In genomic region chr8:83976779-83977350, GRCm38 (mm10) we compare ENCODE assay signal across 12 mouse cellular contexts. TPM values are rescaled to one million over a fixed set of nuclear protein-coding genes. Genes with fewer than 3 reads are reported as not detected.
A peak's percentile ranks its signal among the peaks of the same experiment; 100 is the strongest.
DNase-seq lines count a peak whose midpoint lies in the region; ATAC-seq and TF ChIP-seq lines count a peak whose summit lies in the region.
"Had no signal": no experiment of that assay in that cellular context is flagged by ENCODE, and none has a peak within 500 bp of the region (broad histone marks: within the 10 kb centered on the region; RNA-seq: fewer than 3 reads in every experiment).

No protein-coding gene starts in this region.

- H3K4me1 ChIP-seq in heart, adult 2 months (ENCODE audit: control insufficient read depth, insufficient read depth, low read length): peaks cover 18% of the 10 kb centered on the region
- peaks cover 18% of the 10 kb centered on the region for H3K4me1 ChIP-seq in liver, adult 2 months (ENCODE audit: control insufficient read depth, insufficient read depth, low read length)
- H3K4me1 ChIP-seq in liver, embryonic 11.5 days (replicated peaks; ENCODE audit: control insufficient read depth, insufficient read depth, low read length): peaks cover 23% of the 10 kb centered on the region

- peak; percentile 50 for TF ChIP-seq CTCF in heart, adult 2 months (IDR thresholded peaks at IDR 0.05)
- TF ChIP-seq CTCF in liver, adult 2 months (IDR thresholded peaks at IDR 0.05; ENCODE audit: low read depth, low read length): peak; percentile 50

- no peak overlapping the region for H3K4me3 ChIP-seq in heart, adult 2 months
- no peak overlapping the region for H3K4me3 ChIP-seq in liver, adult 2 months (ENCODE audit: insufficient read depth, low read depth, low read length)
- no peak overlapping the region for H3K4me3 ChIP-seq in liver, embryonic 11.5 days (ENCODE audit: low read depth, low read length)
- H3K4me3 ChIP-seq: erythroblast, embryonic 14.5 days; midbrain, embryonic 10.5 days had no signal

- intact Hi-C loops in heart, adult 2 months (cut with DNase I): no loop called here
- intact Hi-C loops in heart, postnatal 25 days (cut with DNase I): no loop called here

- no peaks in the 10 kb centered on the region for H3K36me3 ChIP-seq in heart, adult 2 months (ENCODE audit: control insufficient read depth, insufficient read depth, low read length)
- peaks cover 5% of the 10 kb centered on the region; the same call in 1 of the 2 replicates for H3K36me3 ChIP-seq in liver, adult 2 months (ENCODE audit: control insufficient read depth, insufficient read depth, low read length)
- H3K36me3 ChIP-seq in liver, embryonic 11.5 days (ENCODE audit: control insufficient read depth, insufficient read depth, low read length): peaks cover 10% of the 10 kb centered on the region

- no peak overlapping the region for H3K9ac ChIP-seq in heart, adult 2 months (ENCODE audit: low read depth, low read length)
- no peak overlapping the region for H3K9ac ChIP-seq in liver, adult 2 months (ENCODE audit: low read depth, low read length)
- no peak overlapping the region for H3K9ac ChIP-seq in liver, embryonic 11.5 days (ENCODE audit: low read depth, low read length)

- peaks cover 6% of the 10 kb centered on the region for H3K79me2 ChIP-seq in heart, adult 2 months (replicated peaks; ENCODE audit: control insufficient read depth, insufficient read depth, low read length)
- peaks cover 32% of the 10 kb centered on the region; the same call in 1 of the 2 replicates for H3K79me2 ChIP-seq in liver, adult 2 months (ENCODE audit: control insufficient read depth, insufficient read depth, low read length)

- TF ChIP-seq POLR2A in heart, adult 2 months (IDR thresholded peaks at IDR 0.05; ENCODE audit: insufficient read depth, low read depth, low read length): no peak
- TF ChIP-seq POLR2A in liver, adult 2 months (IDR thresholded peaks at IDR 0.05; ENCODE audit: extremely low read depth, insufficient read depth, low read length): no peak

- 67% methylated on average over 5 of the region's 5 CpGs for WGBS in heart, adult 2 months
- 80% methylated on average over 5 of the region's 5 CpGs for WGBS in liver, adult 2 months
- WGBS in liver, embryonic 11.5 days: 82% methylated on average over 5 of the region's 5 CpGs

- no peaks in the 10 kb centered on the region for H3K9me3 ChIP-seq in liver, embryonic 11.5 days (ENCODE audit: control insufficient read depth, low read length)
- H3K9me3 ChIP-seq: midbrain, embryonic 10.5 days had no signal

- TF ChIP-seq EP300 in heart, adult 2 months (IDR thresholded peaks at IDR 0.05; ENCODE audit: insufficient read depth, low read depth, low read length): no peak

- ATAC-seq in liver, embryonic 11.5 days (replicated peaks; ENCODE audit: low FRiP score): no peak
- no peak for ATAC-seq in granulocyte monocyte progenitor cell, adult 5-6 weeks (replicated peaks; ENCODE audit: poor library complexity, severe bottlenecking)

- H3K27me3 ChIP-seq in heart, adult 2 months (ENCODE audit: control insufficient read depth, insufficient read depth, low read length): no peaks in the 10 kb centered on the region
- no peaks in the 10 kb centered on the region for H3K27me3 ChIP-seq in liver, adult 2 months (ENCODE audit: control insufficient read depth, insufficient read depth, low read length)
- no peaks in the 10 kb centered on the region for H3K27me3 ChIP-seq in liver, embryonic 11.5 days (replicated peaks; ENCODE audit: control insufficient read depth, insufficient read depth, low read length)

- no peak for DNase-seq in heart, adult 2 months
- no peak for DNase-seq in heart, postnatal 25 days (ENCODE audit: low spot score)
- no peak for DNase-seq in liver, adult 2 months (ENCODE audit: extremely low read depth, low read depth, low spot score)
- DNase-seq in liver, embryonic 11.5 days (ENCODE audit: low spot score): no peak
- peak; percentile 24 for DNase-seq in CD4-positive helper T cell, adult 2 months (ENCODE audit: low read depth, low spot score)
- peak; percentile 34 for DNase-seq in induced T-regulatory cell, adult 2 months (ENCODE audit: low read depth)
- no peak for DNase-seq in left cerebral cortex, adult 9 months (ENCODE audit: low spot score in 2 of 2)
- DNase-seq: cerebellum, adult 9-11 months; gastrocnemius, postnatal 36 days had no signal

- H3K27ac ChIP-seq in heart, adult 2 months: peak overlapping the region; percentile 82
- H3K27ac ChIP-seq in liver, adult 2 months (replicated peaks; ENCODE audit: insufficient read depth, low read depth, low read length): peak overlapping the region; percentile 40
- H3K27ac ChIP-seq in liver, embryonic 11.5 days (ENCODE audit: low read depth, low read length): no peak overlapping the region
- H3K27ac ChIP-seq: midbrain, embryonic 10.5 days had no signal

- H3K4me2 ChIP-seq in liver, embryonic 11.5 days: no peak overlapping the region

RNA-seq across cellular contexts. Expression of gene Prkaca, which starts 4.1 kb away (rescaled TPM):
- total RNA-seq in heart, adult 2 months (2021): 100 to 1,000 TPM; 306 to 331 TPM
- polyA plus RNA-seq in heart, adult 2 months (2012; rRNA removed): 239 and 333 TPM in 2 replicates
- total RNA-seq in heart, postnatal 25 days (2021): 100 to 1,000 TPM; 353 to 360 TPM
- 23.0 and 24.9 TPM in 2 replicates for total RNA-seq in liver, adult 2 months (2014; rRNA removed)
- polyA plus RNA-seq in liver, adult 2 months (2012; rRNA removed): 47.8 and 56.5 TPM in 2 replicates
- 96.9 and 99.2 TPM in 2 replicates for polyA plus RNA-seq in liver, embryonic 11.5 days (2014; fragmentation: Nextera tagmentation; extraction: Ambion mirVana)
- total RNA-seq in granulocyte monocyte progenitor cell, adult 5-6 weeks (2014; fragmentation: Nextera tagmentation): 36.4 and 39.3 TPM in 2 replicates
- 18.2 and 20.3 TPM in 2 replicates for total RNA-seq in granulocyte monocyte progenitor cell, adult 5-6 weeks (2017)

RNA-seq across cellular contexts. Expression of gene Samd1, which starts 20.6 kb away (rescaled TPM):
- total RNA-seq in heart, adult 2 months (2021): 10 to 100 TPM; 21.6 to 29.9 TPM
- 29.7 and 32.1 TPM in 2 replicates for polyA plus RNA-seq in heart, adult 2 months (2012; rRNA removed)
- 10 to 100 TPM; 27.4 to 30.9 TPM for total RNA-seq in heart, postnatal 25 days (2021)
- total RNA-seq in liver, adult 2 months (2014; rRNA removed): 4.0 and 7.2 TPM in 2 replicates
- polyA plus RNA-seq in liver, adult 2 months (2012; rRNA removed): 11.9 and 12.2 TPM in 2 replicates
- 13.4 and 17.6 TPM in 2 replicates for polyA plus RNA-seq in liver, embryonic 11.5 days (2014; fragmentation: Nextera tagmentation; extraction: Ambion mirVana)
- 58.8 and 66.1 TPM in 2 replicates for total RNA-seq in granulocyte monocyte progenitor cell, adult 5-6 weeks (2014; fragmentation: Nextera tagmentation)
- total RNA-seq in granulocyte monocyte progenitor cell, adult 5-6 weeks (2017): 37.5 and 60.0 TPM in 2 replicates

RNA-seq across cellular contexts. Expression of gene Asf1b, which starts 21.6 kb away (rescaled TPM):
- total RNA-seq in heart, adult 2 months (2021): 1 to 10 TPM; 1.7 to 1.8 TPM
- 2.2 and 3.7 TPM in 2 replicates for polyA plus RNA-seq in heart, adult 2 months (2012; rRNA removed)
- 1 to 10 TPM; 1.1 to 1.7 TPM for total RNA-seq in heart, postnatal 25 days (2021)
- 0.37 and 1.1 TPM in 2 replicates for total RNA-seq in liver, adult 2 months (2014; rRNA removed)
- polyA plus RNA-seq in liver, adult 2 months (2012; rRNA removed): 0.86 and 1.4 TPM in 2 replicates
- polyA plus RNA-seq in liver, embryonic 11.5 days (2014; fragmentation: Nextera tagmentation; extraction: Ambion mirVana): 109 and 123 TPM in 2 replicates
- 36.8 and 53.8 TPM in 2 replicates for total RNA-seq in granulocyte monocyte progenitor cell, adult 5-6 weeks (2014; fragmentation: Nextera tagmentation)
- 29.8 and 33.2 TPM in 2 replicates for total RNA-seq in granulocyte monocyte progenitor cell, adult 5-6 weeks (2017)

RNA-seq across cellular contexts. Expression of gene Gm10644, which starts 21.9 kb away (rescaled TPM):
- total RNA-seq in heart, adult 2 months (2021): 1 to 10 TPM; 1.3 to 1.7 TPM
- 1.9 and 2.8 TPM in 2 replicates for polyA plus RNA-seq in heart, adult 2 months (2012; rRNA removed)
- total RNA-seq in heart, postnatal 25 days (2021): under 1 TPM; 0.61 to 0.70 TPM
- 1.8 and 2.0 TPM in 2 replicates for total RNA-seq in liver, adult 2 months (2014; rRNA removed)
- polyA plus RNA-seq in liver, adult 2 months (2012; rRNA removed): 4.0 and 4.3 TPM in 2 replicates
- 0.25 and 0.37 TPM in 2 replicates for polyA plus RNA-seq in liver, embryonic 11.5 days (2014; fragmentation: Nextera tagmentation; extraction: Ambion mirVana)
- total RNA-seq in granulocyte monocyte progenitor cell, adult 5-6 weeks (2014; fragmentation: Nextera tagmentation): not detected in 2 replicates
- not detected in 2 replicates for total RNA-seq in granulocyte monocyte progenitor cell, adult 5-6 weeks (2017)
- polyA plus RNA-seq: erythroblast, embryonic 14.5 days had no signal

RNA-seq across cellular contexts. Expression of gene 1700067K01Rik, which starts 24.4 kb away (rescaled TPM):
- total RNA-seq in heart, adult 2 months (2021): under 1 TPM in 1 of 2 experiments, not detected in 1; 0.26 TPM
- 0.16 and 0.50 TPM in 2 replicates for polyA plus RNA-seq in heart, adult 2 months (2012; rRNA removed)
- under 1 TPM in 1 of 2 experiments, not detected in 1; 0.26 TPM for total RNA-seq in heart, postnatal 25 days (2021)
- 0.20 and 0.46 TPM in 2 replicates for total RNA-seq in liver, adult 2 months (2014; rRNA removed)
- 0.11 and 0.26 TPM in 2 replicates for polyA plus RNA-seq in liver, adult 2 months (2012; rRNA removed)
- polyA plus RNA-seq in liver, embryonic 11.5 days (2014; fragmentation: Nextera tagmentation; extraction: Ambion mirVana): 0.29 and 1.5 TPM in 2 replicates
- 2.3 TPM in 1 of 2 replicates, not detected in the other for total RNA-seq in granulocyte monocyte progenitor cell, adult 5-6 weeks (2014; fragmentation: Nextera tagmentation)
- not detected in 2 replicates for total RNA-seq in granulocyte monocyte progenitor cell, adult 5-6 weeks (2017)

Comparison
In these comparisons a context has a peak if more than half of its experiments do, and no peak if none do; other contexts are left out.
1. DNase-seq: peak in CD4-positive helper T cell, adult 2 months (single experiment) and induced T-regulatory cell, adult 2 months (single experiment); none in heart, adult 2 months (0 of 2), heart, postnatal 25 days (single experiment), liver, adult 2 months (single experiment), liver, embryonic 11.5 days (single experiment) and left cerebral cortex, adult 9 months (0 of 2).
2. RNA of gene Prkaca, which starts 4.1 kb away (total RNA-seq): 353 to 360 TPM in heart, postnatal 25 days and 306 to 331 TPM in heart, adult 2 months; 18.2 to 39.3 TPM in granulocyte monocyte progenitor cell, adult 5-6 weeks and 23.0 to 24.9 TPM in liver, adult 2 months; every median in the first group is over 4 times any median in the second.
3. RNA of gene Asf1b, which starts 21.6 kb away (total RNA-seq): 29.8 to 53.8 TPM in granulocyte monocyte progenitor cell, adult 5-6 weeks; 1.7 to 1.8 TPM in heart, adult 2 months, 1.1 to 1.7 TPM in heart, postnatal 25 days and 0.37 to 1.1 TPM in liver, adult 2 months; every median in the first group is over 10 times any median in the second.